Mouse (Mus musculus) embryo, embryonic 11.5 days (tissue): ENCODE data around the gene Abcg4.
A peak's percentile ranks its signal among the peaks of the same experiment; 100 is the strongest.
"Not testable (repeated sequence)": the region's sequence is repeated elsewhere in the genome, so short reads cannot be mapped to it uniquely, and the experiment has no call there.

Experiments used
- DNase-seq: peaks from one replicate; pipeline ENCODE4 v3.0.0-alpha.2; 2012; ENCODE audit warnings: low read depth, low spot score

The Abcg4 gene

GRCm38 (mm10) chr9:44288076-44288958, at the start of gene Abcg4:
Gene Abcg4, minus strand, starts transcription at chr9:44288615.
- no peak for DNase-seq

- no peak for DNase-seq
Measured at GRCm38 (mm10) chr9:44337436-44338169, 49.2 kb upstream of the Abcg4 start.

GRCm38 (mm10) chr9:44336964-44337363, 48.5 kb upstream of the Abcg4 start:
- DNase-seq = no peak

GRCm38 (mm10) chr9:44336513-44336912, 48.1 kb upstream of the Abcg4 start:
- DNase-seq = not testable (repeated sequence)

- DNase-seq = no peak
Measured at GRCm38 (mm10) chr9:44336093-44336406, 47.6 kb upstream of the Abcg4 start.

GRCm38 (mm10) chr9:44335331-44336092, 47.1 kb upstream of the Abcg4 start:
- no peak for DNase-seq

- DNase-seq = peak; percentile 98
Measured at GRCm38 (mm10) chr9:44334396-44335330, 46.2 kb upstream of the Abcg4 start, which contains the start of gene H2afx. Gene H2afx, plus strand, starts transcription at chr9:44334694.

- no peak for DNase-seq
Measured at GRCm38 (mm10) chr9:44332918-44333638, 44.7 kb upstream of the Abcg4 start.

GRCm38 (mm10) chr9:44330736-44331135, 42.3 kb upstream of the Abcg4 start:
- no peak for DNase-seq

GRCm38 (mm10) chr9:44327926-44328325, 39.5 kb upstream of the Abcg4 start:
- DNase-seq = no peak

GRCm38 (mm10) chr9:44327064-44327711, 38.8 kb upstream of the Abcg4 start:
- peak; percentile 30 for DNase-seq

- DNase-seq = peak; percentile 72
Measured at GRCm38 (mm10) chr9:44326371-44327063, 38.1 kb upstream of the Abcg4 start.

GRCm38 (mm10) chr9:44325768-44326370, 37.5 kb upstream of the Abcg4 start, which contains the start of gene Dpagt1:
Gene Dpagt1, plus strand, starts transcription at chr9:44326019.
- no peak for DNase-seq

GRCm38 (mm10) chr9:44325032-44325767, 36.8 kb upstream of the Abcg4 start:
- DNase-seq = not testable (repeated sequence)

GRCm38 (mm10) chr9:44324147-44324546, 35.7 kb upstream of the Abcg4 start:
- no peak for DNase-seq

- not testable (repeated sequence) for DNase-seq
Measured at GRCm38 (mm10) chr9:44323656-44324055, 35.2 kb upstream of the Abcg4 start.

GRCm38 (mm10) chr9:44320799-44321133, 32.4 kb upstream of the Abcg4 start:
- DNase-seq = no peak
